In the genomic region with DNA sequence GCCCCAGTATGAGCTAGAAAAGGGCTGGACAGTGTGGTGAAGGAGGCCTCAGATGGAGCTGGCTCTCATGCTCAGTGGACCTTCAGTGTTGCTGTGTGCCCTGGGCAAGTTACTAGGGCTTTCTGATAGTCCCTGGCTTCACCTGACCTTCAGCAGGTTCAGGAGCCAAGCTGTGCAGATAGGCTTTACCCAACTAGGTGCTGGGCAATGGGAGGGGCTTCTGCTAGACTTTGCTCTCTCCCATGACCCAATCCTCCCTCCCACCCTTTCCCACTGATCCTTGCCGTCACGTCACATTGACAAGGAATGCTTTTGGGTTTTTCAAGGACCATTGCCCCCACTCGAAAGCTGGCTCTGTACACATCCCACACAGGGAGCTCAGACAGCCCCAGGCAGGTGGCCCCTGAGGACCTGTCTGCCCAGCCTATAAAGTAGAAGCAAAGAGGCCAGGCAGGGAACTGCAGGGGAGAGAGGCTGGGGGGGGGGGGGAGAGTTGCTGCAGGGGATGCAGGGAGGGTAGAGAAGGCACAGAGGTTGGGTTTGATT, we compare ENCODE assay signal across 22 mouse cellular contexts. TPM values are rescaled to one million over a fixed set of nuclear protein-coding genes. Genes with fewer than 3 reads are reported as not detected.
A peak's percentile ranks its signal among the peaks of the same experiment; 100 is the strongest.
DNase-seq lines count a peak whose midpoint lies in the region; ATAC-seq and TF ChIP-seq lines count a peak whose summit lies in the region.
"Had no signal": no experiment of that assay in that cellular context is flagged by ENCODE, and none has a peak within 500 bp of the region (broad histone marks: within the 10 kb centered on the region; RNA-seq: fewer than 3 reads in every experiment).

No protein-coding gene starts in this region.

- no peaks in the 10 kb centered on the region for H3K79me2 ChIP-seq in liver, adult 2 months (ENCODE audit: control insufficient read depth, insufficient read depth, low read length)

- no peak overlapping the region for H3K4me3 ChIP-seq in hindbrain, postnatal 0 days (ENCODE audit: low read length)
- H3K4me3 ChIP-seq in hindbrain, embryonic 16.5 days (ENCODE audit: low read length) = no peak overlapping the region
- no peak overlapping the region for H3K4me3 ChIP-seq in liver, adult 2 months (ENCODE audit: insufficient read depth, low read depth, low read length)
- no peak overlapping the region for H3K4me3 ChIP-seq in liver, embryonic 11.5 days (ENCODE audit: low read depth, low read length)
- no peak overlapping the region for H3K4me3 ChIP-seq in midbrain, postnatal 0 days (ENCODE audit: low read depth, low read length)
- no peak overlapping the region for H3K4me3 ChIP-seq in midbrain, embryonic 16.5 days (ENCODE audit: low read depth, low read length)
- H3K4me3 ChIP-seq: gastrocnemius, adult 2 months; heart, embryonic 12.5 days; hindbrain, embryonic 13.5 days; liver, embryonic 13.5 days; midbrain, embryonic 12.5 days; myocyte had no signal

- H3K27ac ChIP-seq in hindbrain, postnatal 0 days = no peak overlapping the region
- H3K27ac ChIP-seq in hindbrain, embryonic 16.5 days (ENCODE audit: low read depth, low read length) = no peak overlapping the region
- H3K27ac ChIP-seq in liver, adult 2 months (replicated peaks; ENCODE audit: insufficient read depth, low read depth, low read length) = no peak overlapping the region
- no peak overlapping the region for H3K27ac ChIP-seq in liver, embryonic 11.5 days (ENCODE audit: low read depth, low read length)
- no peak overlapping the region for H3K27ac ChIP-seq in midbrain, postnatal 0 days (ENCODE audit: low read depth, low read length)
- no peak overlapping the region for H3K27ac ChIP-seq in midbrain, embryonic 16.5 days (ENCODE audit: low read length)
- H3K27ac ChIP-seq: gastrocnemius, adult 2 months; hindbrain, embryonic 13.5 days; liver, embryonic 13.5 days; midbrain, embryonic 12.5 days had no signal

- peak; percentile 25; the same call in 1 of the 2 replicates for ATAC-seq in hindbrain, postnatal 0 days
- ATAC-seq in hindbrain, embryonic 16.5 days = no peak
- no peak for ATAC-seq in liver, embryonic 11.5 days (replicated peaks; ENCODE audit: low FRiP score)
- peak; percentile 23; the same call in 1 of the 2 replicates for ATAC-seq in midbrain, postnatal 0 days (ENCODE audit: low FRiP score)
- no peak for ATAC-seq in midbrain, embryonic 16.5 days

- no peak overlapping the region for H3K4me2 ChIP-seq in hindbrain, postnatal 0 days (ENCODE audit: low read depth, low read length)
- no peak overlapping the region for H3K4me2 ChIP-seq in hindbrain, embryonic 16.5 days (ENCODE audit: low read length)
- no peak overlapping the region for H3K4me2 ChIP-seq in liver, embryonic 11.5 days
- H3K4me2 ChIP-seq in midbrain, postnatal 0 days (ENCODE audit: low read depth, low read length, poor library complexity, severe bottlenecking) = no peak overlapping the region
- no peak overlapping the region for H3K4me2 ChIP-seq in midbrain, embryonic 16.5 days (ENCODE audit: low read length)
- H3K4me2 ChIP-seq: heart, embryonic 12.5 days; hindbrain, embryonic 13.5 days; liver, embryonic 13.5 days; midbrain, embryonic 12.5 days had no signal

- no peak for DNase-seq in hindbrain, postnatal 0 days (ENCODE audit: low spot score)
- DNase-seq in liver, adult 2 months (ENCODE audit: extremely low read depth, low read depth, low spot score) = peak; percentile 5
- DNase-seq in liver, embryonic 11.5 days (ENCODE audit: low spot score) = no peak
- no peak for DNase-seq in midbrain, postnatal 0 days (ENCODE audit: low spot score)
- no peak for DNase-seq in frontal cortex, postnatal 36 days (ENCODE audit: low spot score in 2 of 2)
- DNase-seq: adrenal gland, postnatal 25 days; cerebellum, adult 11-12 months; cerebellum, postnatal 25 days; gastrocnemius, adult 2 months; heart, postnatal 14 days; liver, embryonic 13.5 days; right cerebral cortex, postnatal 14 days; spleen, adult 18-20 months; thymus, adult 18-20 months; thymus, postnatal 4 days had no signal

- no peaks in the 10 kb centered on the region for H3K36me3 ChIP-seq in hindbrain, postnatal 0 days (ENCODE audit: insufficient read depth, low read length)
- H3K36me3 ChIP-seq in hindbrain, embryonic 16.5 days (ENCODE audit: control insufficient read depth, insufficient read depth, low read length) = no peaks in the 10 kb centered on the region
- no peaks in the 10 kb centered on the region for H3K36me3 ChIP-seq in liver, adult 2 months (ENCODE audit: control insufficient read depth, insufficient read depth, low read length)
- H3K36me3 ChIP-seq in liver, embryonic 11.5 days (ENCODE audit: control insufficient read depth, insufficient read depth, low read length) = no peaks in the 10 kb centered on the region
- H3K36me3 ChIP-seq in midbrain, postnatal 0 days (ENCODE audit: insufficient read depth, low read length) = no peaks in the 10 kb centered on the region
- H3K36me3 ChIP-seq in midbrain, embryonic 16.5 days (ENCODE audit: control insufficient read depth, insufficient read depth, low read length) = no peaks in the 10 kb centered on the region
- H3K36me3 ChIP-seq: heart, embryonic 12.5 days; hindbrain, embryonic 13.5 days; liver, embryonic 13.5 days; midbrain, embryonic 12.5 days had no signal

- H3K27me3 ChIP-seq in hindbrain, postnatal 0 days (ENCODE audit: insufficient read depth, low read length) = no peaks in the 10 kb centered on the region
- H3K27me3 ChIP-seq in hindbrain, embryonic 16.5 days (replicated peaks; ENCODE audit: control insufficient read depth, insufficient read depth, low read length) = no peaks in the 10 kb centered on the region
- H3K27me3 ChIP-seq in liver, adult 2 months (ENCODE audit: control insufficient read depth, insufficient read depth, low read length) = peaks cover 2% of the 10 kb centered on the region; the same call in 1 of the 2 replicates
- no peaks in the 10 kb centered on the region for H3K27me3 ChIP-seq in liver, embryonic 11.5 days (replicated peaks; ENCODE audit: control insufficient read depth, insufficient read depth, low read length)
- no peaks in the 10 kb centered on the region for H3K27me3 ChIP-seq in midbrain, postnatal 0 days (ENCODE audit: insufficient read depth, low read length)
- no peaks in the 10 kb centered on the region for H3K27me3 ChIP-seq in midbrain, embryonic 16.5 days (ENCODE audit: control insufficient read depth, insufficient read depth, low read depth, low read length)
- H3K27me3 ChIP-seq: heart, embryonic 12.5 days; midbrain, embryonic 12.5 days had no signal

- no peak for TF ChIP-seq POLR2A in liver, adult 2 months (IDR thresholded peaks at IDR 0.05; ENCODE audit: extremely low read depth, insufficient read depth, low read length)

- no peak for TF ChIP-seq CTCF in hindbrain, postnatal 0 days (IDR thresholded peaks at IDR 0.05; ENCODE audit: low read depth)
- TF ChIP-seq CTCF in liver, adult 2 months (IDR thresholded peaks at IDR 0.05; ENCODE audit: low read depth, low read length) = no peak
- no peak for TF ChIP-seq CTCF in midbrain, postnatal 0 days (IDR thresholded peaks at IDR 0.05)

- H3K4me1 ChIP-seq in hindbrain, postnatal 0 days (ENCODE audit: insufficient read depth, low read length) = no peaks in the 10 kb centered on the region
- no peaks in the 10 kb centered on the region for H3K4me1 ChIP-seq in hindbrain, embryonic 16.5 days (ENCODE audit: control insufficient read depth, insufficient read depth, low read depth, low read length)
- no peaks in the 10 kb centered on the region for H3K4me1 ChIP-seq in liver, adult 2 months (ENCODE audit: control insufficient read depth, insufficient read depth, low read length)
- 0 out of 2 replicates have a peak, but pooled peaks cover 2% of the 10 kb centered on the region for H3K4me1 ChIP-seq in liver, embryonic 11.5 days (replicated peaks; ENCODE audit: control insufficient read depth, insufficient read depth, low read length)
- no peaks in the 10 kb centered on the region for H3K4me1 ChIP-seq in midbrain, postnatal 0 days (ENCODE audit: insufficient read depth, low read length)
- H3K4me1 ChIP-seq in midbrain, embryonic 16.5 days (ENCODE audit: control insufficient read depth, insufficient read depth, low read length) = no peaks in the 10 kb centered on the region
- H3K4me1 ChIP-seq: hindbrain, embryonic 13.5 days; liver, embryonic 13.5 days; midbrain, embryonic 12.5 days had no signal

- 45% methylated on average over 3 of the region's 3 CpGs for WGBS in hindbrain, postnatal 0 days
- WGBS in hindbrain, embryonic 16.5 days = 46% methylated on average over 3 of the region's 3 CpGs
- WGBS in liver, adult 2 months = 53% methylated on average over 3 of the region's 3 CpGs
- WGBS in liver, embryonic 11.5 days = 65% methylated on average over 3 of the region's 3 CpGs
- WGBS in midbrain, postnatal 0 days = 48% methylated on average over 3 of the region's 3 CpGs
- WGBS in midbrain, embryonic 16.5 days = 40% methylated on average over 3 of the region's 3 CpGs

- H3K9me3 ChIP-seq in hindbrain, postnatal 0 days (ENCODE audit: low read length) = no peaks in the 10 kb centered on the region
- H3K9me3 ChIP-seq in hindbrain, embryonic 16.5 days (ENCODE audit: control insufficient read depth, low read length) = no peaks in the 10 kb centered on the region
- H3K9me3 ChIP-seq in liver, embryonic 11.5 days (ENCODE audit: control insufficient read depth, low read length) = no peaks in the 10 kb centered on the region
- no peaks in the 10 kb centered on the region for H3K9me3 ChIP-seq in midbrain, postnatal 0 days (ENCODE audit: low read length)
- H3K9me3 ChIP-seq in midbrain, embryonic 16.5 days (replicated peaks; ENCODE audit: control insufficient read depth, low read length, poor library complexity, severe bottlenecking) = no peaks in the 10 kb centered on the region
- H3K9me3 ChIP-seq: heart, embryonic 12.5 days; hindbrain, embryonic 13.5 days; liver, embryonic 13.5 days; midbrain, embryonic 12.5 days had no signal

- no peak overlapping the region for H3K9ac ChIP-seq in hindbrain, postnatal 0 days (replicated peaks; ENCODE audit: low read length)
- no peak overlapping the region for H3K9ac ChIP-seq in hindbrain, embryonic 16.5 days (ENCODE audit: low read depth, low read length)
- no peak overlapping the region for H3K9ac ChIP-seq in liver, adult 2 months (ENCODE audit: low read depth, low read length)
- no peak overlapping the region for H3K9ac ChIP-seq in liver, embryonic 11.5 days (ENCODE audit: low read depth, low read length)
- no peak overlapping the region for H3K9ac ChIP-seq in midbrain, postnatal 0 days (replicated peaks; ENCODE audit: low read length, poor library complexity, severe bottlenecking)
- no peak overlapping the region for H3K9ac ChIP-seq in midbrain, embryonic 16.5 days (ENCODE audit: low read depth, low read length)
- H3K9ac ChIP-seq: heart, embryonic 12.5 days; hindbrain, embryonic 13.5 days; liver, embryonic 13.5 days; midbrain, embryonic 12.5 days had no signal

RNA-seq across cellular contexts. Expression of a gene that starts 57.5 kb away (rescaled TPM):
- 11.4 and 17.2 TPM in 2 replicates for total RNA-seq in hindbrain, postnatal 0 days (2014; rRNA removed)
- polyA plus RNA-seq in hindbrain, postnatal 0 days (2015; fragmentation: Nextera tagmentation; extraction: Ambion mirVana) = 2.2 and 2.8 TPM in 2 replicates
- 1.4 and 2.7 TPM in 2 replicates for polyA plus RNA-seq in hindbrain, embryonic 16.5 days (2015; fragmentation: Nextera tagmentation; extraction: Ambion mirVana)
- 0.55 TPM in 1 of 2 replicates, not detected in the other for total RNA-seq in liver, adult 2 months (2014; rRNA removed)
- polyA plus RNA-seq in liver, adult 2 months (2012; rRNA removed) = 0.21 and 0.52 TPM in 2 replicates
- 7.5 and 8.0 TPM in 2 replicates for polyA plus RNA-seq in liver, embryonic 11.5 days (2014; fragmentation: Nextera tagmentation; extraction: Ambion mirVana)
- total RNA-seq in midbrain, postnatal 0 days (2014; rRNA removed) = 3.2 and 3.7 TPM in 2 replicates
- polyA plus RNA-seq in midbrain, postnatal 0 days (2015; fragmentation: Nextera tagmentation; extraction: Ambion mirVana) = 1.8 and 1.9 TPM in 2 replicates
- 1.0 and 1.2 TPM in 2 replicates for polyA plus RNA-seq in midbrain, embryonic 16.5 days (2015; fragmentation: Nextera tagmentation; extraction: Ambion mirVana)
- total RNA-seq: MEL had no signal

Comparison
In these comparisons a context has a peak if more than half of its experiments do, and no peak if none do; other contexts are left out.
1. ATAC-seq: peak in hindbrain, postnatal 0 days (single experiment) and midbrain, postnatal 0 days (single experiment); none in hindbrain, embryonic 16.5 days (single experiment), liver, embryonic 11.5 days (single experiment) and midbrain, embryonic 16.5 days (single experiment).